Mouse (Mus musculus): ENCODE measurements around the gene Gm10181. TPM values are rescaled to one million over a fixed set of nuclear protein-coding genes. Genes with fewer than 3 reads are reported as not detected.

The Gm10181 gene
- polyA plus RNA-seq (2014; fragmentation: Nextera tagmentation; extraction: Ambion mirVana), result not detected in 2 replicates

DNA sequence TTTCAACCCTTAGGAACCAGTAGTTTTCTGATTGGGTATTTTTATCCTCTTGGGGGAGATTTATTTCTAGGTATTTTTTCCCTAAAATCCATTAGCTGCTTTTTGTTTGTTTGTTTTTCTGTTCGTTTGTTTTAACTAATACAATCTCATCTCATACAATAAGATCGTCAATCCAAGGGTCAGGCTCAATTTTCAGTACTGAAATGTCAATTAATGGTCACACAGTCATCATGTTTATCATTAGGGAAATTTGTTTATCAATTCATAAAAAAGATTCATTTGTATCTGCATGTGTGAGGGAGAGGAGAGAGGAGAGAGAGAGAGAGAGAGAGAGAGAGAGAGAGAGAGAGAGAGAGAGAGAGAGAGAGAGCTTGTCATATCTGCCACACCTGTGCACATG lies at the start of gene Gm10181:
TSS of gene Gm10181 (plus strand) at position 301 of the 400 bp plus-strand sequence.
- no peak within 1 kb of the TSS for H3K9ac ChIP-seq (ENCODE audit: low read depth, low read length)
- WGBS, result 67% methylated on average over 2 of the region's 2 CpGs

GRCm38 (mm10) chr9:25041665-25042064 lies 47.6 kb upstream of the Gm10181 start:
- H3K27me3 ChIP-seq (replicated peaks; ENCODE audit: control insufficient read depth, insufficient read depth, low read length), result no peaks in the 10 kb centered on the region
- no peaks in the 10 kb centered on the region for H3K9me3 ChIP-seq (ENCODE audit: control insufficient read depth, low read length)
- no peak overlapping the region for H3K4me3 ChIP-seq (ENCODE audit: low read depth, low read length)
- H3K4me1 ChIP-seq (replicated peaks; ENCODE audit: control insufficient read depth, insufficient read depth, low read length), result no peaks in the 10 kb centered on the region
- no peak for DNase-seq (ENCODE audit: low spot score)
- H3K4me2 ChIP-seq, result no peak overlapping the region
- no peak overlapping the region for H3K9ac ChIP-seq (ENCODE audit: low read depth, low read length)
- WGBS, result 26% methylated on average over 6 of the region's 6 CpGs
- no peaks in the 10 kb centered on the region for H3K36me3 ChIP-seq (ENCODE audit: control insufficient read depth, insufficient read depth, low read length)
- no peak for ATAC-seq (replicated peaks; ENCODE audit: low FRiP score)
- no peak overlapping the region for H3K27ac ChIP-seq (ENCODE audit: low read depth, low read length)

More for the DNA sequence above, at the start of gene Gm10181:
- DNase-seq (ENCODE audit: low spot score), result no peak
- Histone ChIP-seq H3K9me3 (ENCODE audit: control insufficient read depth, low read length) (no peaks in the 10 kb centered on the region), H3K4me2 (no peak within 1 kb of the TSS), H3K36me3 (ENCODE audit: control insufficient read depth, insufficient read depth, low read length) (no peaks in the 10 kb centered on the region), H3K4me3 (ENCODE audit: low read depth, low read length) (no peak within 1 kb of the TSS), H3K4me1 (replicated peaks; ENCODE audit: control insufficient read depth, insufficient read depth, low read length) (no peaks in the 10 kb centered on the region), H3K27me3 (replicated peaks; ENCODE audit: control insufficient read depth, insufficient read depth, low read length) (no peaks in the 10 kb centered on the region), H3K27ac (ENCODE audit: low read depth, low read length) (no peak within 1 kb of the TSS)
- ATAC-seq (replicated peaks; ENCODE audit: low FRiP score), result no peak

DNA sequence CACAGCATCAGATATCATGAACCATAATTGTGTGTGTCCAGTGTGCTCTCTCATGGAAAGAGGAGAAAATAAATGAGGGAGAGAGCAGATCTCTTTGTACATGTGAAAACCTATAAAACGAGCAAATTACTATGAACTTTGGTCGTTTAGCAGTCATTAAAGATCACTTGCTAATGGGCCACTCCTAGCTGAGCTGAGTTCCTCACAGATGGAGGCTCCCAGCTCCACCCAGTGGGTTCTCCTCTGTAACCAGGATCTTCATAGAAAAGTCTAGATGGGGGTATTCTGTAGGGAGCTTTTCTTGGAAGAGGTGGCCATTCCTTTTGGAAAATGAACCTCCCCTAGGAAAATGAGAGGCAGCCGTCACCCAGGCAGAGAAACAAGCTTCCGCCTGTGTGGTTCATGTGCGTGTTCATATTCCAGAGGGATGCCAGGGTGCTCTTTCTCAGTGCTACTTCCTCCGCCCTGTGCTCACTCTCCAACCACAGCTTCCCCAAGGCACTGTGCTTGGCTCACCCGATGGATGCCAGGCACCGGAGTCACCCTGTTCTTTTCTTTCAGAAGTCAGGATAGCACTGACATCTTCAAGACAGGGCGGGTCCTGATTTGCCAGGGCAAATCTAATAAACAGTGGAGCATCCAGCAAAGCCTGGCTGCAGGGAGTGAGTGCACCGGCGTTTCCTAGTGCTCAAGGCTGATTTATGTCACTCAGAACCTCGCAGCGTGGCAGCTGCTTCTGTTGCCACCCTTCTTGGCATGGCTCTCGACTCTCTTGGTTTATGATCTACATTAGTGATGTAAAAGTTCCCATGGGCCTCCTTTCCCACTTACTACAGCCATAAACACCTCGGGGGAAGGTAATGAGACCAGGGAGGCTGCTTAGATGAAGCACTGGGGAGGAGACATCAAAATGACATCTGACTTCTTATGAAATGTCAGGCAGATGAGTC lies 46.8 kb upstream of the Gm10181 start:
- no peaks in the 10 kb centered on the region for H3K4me1 ChIP-seq (replicated peaks; ENCODE audit: control insufficient read depth, insufficient read depth, low read length)
- DNase-seq (ENCODE audit: low spot score), result no peak
- no peak overlapping the region for H3K27ac ChIP-seq (ENCODE audit: low read depth, low read length)
- no peaks in the 10 kb centered on the region for H3K9me3 ChIP-seq (ENCODE audit: control insufficient read depth, low read length)
- no peaks in the 10 kb centered on the region for H3K27me3 ChIP-seq (replicated peaks; ENCODE audit: control insufficient read depth, insufficient read depth, low read length)
- 69% methylated on average over 15 of the region's 15 CpGs for WGBS
- no peak for ATAC-seq (replicated peaks; ENCODE audit: low FRiP score)
- H3K9ac ChIP-seq (ENCODE audit: low read depth, low read length), result no peak overlapping the region
- no peak overlapping the region for H3K4me2 ChIP-seq
- H3K36me3 ChIP-seq (ENCODE audit: control insufficient read depth, insufficient read depth, low read length), result no peaks in the 10 kb centered on the region
- no peak overlapping the region for H3K4me3 ChIP-seq (ENCODE audit: low read depth, low read length)

- Histone ChIP-seq H3K9ac (ENCODE audit: low read depth, low read length) (no peak overlapping the region), H3K4me1 (replicated peaks; ENCODE audit: control insufficient read depth, insufficient read depth, low read length) (no peaks in the 10 kb centered on the region), H3K4me2 (no peak overlapping the region), H3K36me3 (ENCODE audit: control insufficient read depth, insufficient read depth, low read length) (no peaks in the 10 kb centered on the region), H3K9me3 (ENCODE audit: control insufficient read depth, low read length) (no peaks in the 10 kb centered on the region), H3K4me3 (ENCODE audit: low read depth, low read length) (no peak overlapping the region), H3K27me3 (replicated peaks; ENCODE audit: control insufficient read depth, insufficient read depth, low read length) (no peaks in the 10 kb centered on the region), H3K27ac (ENCODE audit: low read depth, low read length) (no peak overlapping the region)
- ATAC-seq (replicated peaks; ENCODE audit: low FRiP score) (no peak), DNase-seq (ENCODE audit: low spot score) (no peak)
- 79% methylated on average over 3 of the region's 3 CpGs for WGBS
Observed at GRCm38 (mm10) chr9:25044325-25044724, 44.9 kb upstream of the Gm10181 start.

- no peak overlapping the region for H3K27ac ChIP-seq (ENCODE audit: low read depth, low read length)
- H3K9me3 ChIP-seq (ENCODE audit: control insufficient read depth, low read length), result no peaks in the 10 kb centered on the region
- 0 out of 2 replicates have a peak overlapping the region, but pooled peaks have one; percentile 6 for H3K4me3 ChIP-seq (ENCODE audit: low read depth, low read length)
- peak; percentile 36; the same call in 1 of the 2 replicates for ATAC-seq (replicated peaks; ENCODE audit: low FRiP score)
- peak overlapping the region; percentile 42 for H3K4me2 ChIP-seq
- H3K27me3 ChIP-seq (replicated peaks; ENCODE audit: control insufficient read depth, insufficient read depth, low read length), result no peaks in the 10 kb centered on the region
- no peaks in the 10 kb centered on the region for H3K36me3 ChIP-seq (ENCODE audit: control insufficient read depth, insufficient read depth, low read length)
- H3K4me1 ChIP-seq (replicated peaks; ENCODE audit: control insufficient read depth, insufficient read depth, low read length), result no peaks in the 10 kb centered on the region
- DNase-seq (ENCODE audit: low spot score), result no peak
- 0 out of 2 replicates have a peak overlapping the region, but pooled peaks have one; percentile 6 for H3K9ac ChIP-seq (ENCODE audit: low read depth, low read length)
- 28% methylated on average over 2 of the region's 2 CpGs for WGBS
Observed at GRCm38 (mm10) chr9:25048289-25048688, 40.9 kb upstream of the Gm10181 start.

- Histone ChIP-seq H3K4me3 (ENCODE audit: low read depth, low read length) (no peak overlapping the region), H3K4me2 (no peak overlapping the region), H3K27ac (ENCODE audit: low read depth, low read length) (no peak overlapping the region), H3K9me3 (ENCODE audit: control insufficient read depth, low read length) (no peaks in the 10 kb centered on the region), H3K27me3 (replicated peaks; ENCODE audit: control insufficient read depth, insufficient read depth, low read length) (no peaks in the 10 kb centered on the region), H3K36me3 (ENCODE audit: control insufficient read depth, insufficient read depth, low read length) (no peaks in the 10 kb centered on the region), H3K4me1 (replicated peaks; ENCODE audit: control insufficient read depth, insufficient read depth, low read length) (no peaks in the 10 kb centered on the region), H3K9ac (ENCODE audit: low read depth, low read length) (no peak overlapping the region)
- ATAC-seq (replicated peaks; ENCODE audit: low FRiP score) (no peak), DNase-seq (ENCODE audit: low spot score) (no peak)
- WGBS, result 68% methylated on average over 2 of the region's 2 CpGs
Observed at GRCm38 (mm10) chr9:25048940-25049339, 40.3 kb upstream of the Gm10181 start.

- Histone ChIP-seq H3K27me3 (replicated peaks; ENCODE audit: control insufficient read depth, insufficient read depth, low read length) (no peaks in the 10 kb centered on the region), H3K27ac (ENCODE audit: low read depth, low read length) (no peak overlapping the region), H3K9me3 (ENCODE audit: control insufficient read depth, low read length) (no peaks in the 10 kb centered on the region), H3K36me3 (ENCODE audit: control insufficient read depth, insufficient read depth, low read length) (no peaks in the 10 kb centered on the region), H3K4me3 (ENCODE audit: low read depth, low read length) (no peak overlapping the region), H3K4me2 (no peak overlapping the region), H3K9ac (ENCODE audit: low read depth, low read length) (no peak overlapping the region), H3K4me1 (replicated peaks; ENCODE audit: control insufficient read depth, insufficient read depth, low read length) (no peaks in the 10 kb centered on the region)
- 58% methylated on average over 4 of the region's 4 CpGs for WGBS
- ATAC-seq (replicated peaks; ENCODE audit: low FRiP score), result no peak
- DNase-seq (ENCODE audit: low spot score), result no peak
Observed at GRCm38 (mm10) chr9:25051901-25052300, 37.3 kb upstream of the Gm10181 start.

GRCm38 (mm10) chr9:25055650-25056376 lies 33.4 kb upstream of the Gm10181 start:
- Histone ChIP-seq H3K4me2 (no peak overlapping the region), H3K27ac (ENCODE audit: low read depth, low read length) (no peak overlapping the region), H3K27me3 (replicated peaks; ENCODE audit: control insufficient read depth, insufficient read depth, low read length) (no peaks in the 10 kb centered on the region), H3K9ac (ENCODE audit: low read depth, low read length) (no peak overlapping the region), H3K4me1 (replicated peaks; ENCODE audit: control insufficient read depth, insufficient read depth, low read length) (no peaks in the 10 kb centered on the region), H3K9me3 (ENCODE audit: control insufficient read depth, low read length) (no peaks in the 10 kb centered on the region), H3K36me3 (ENCODE audit: control insufficient read depth, insufficient read depth, low read length) (no peaks in the 10 kb centered on the region), H3K4me3 (ENCODE audit: low read depth, low read length) (no peak overlapping the region)
- DNase-seq (ENCODE audit: low spot score) (no peak), ATAC-seq (replicated peaks; ENCODE audit: low FRiP score) (no peak)

All from liver, embryonic 11.5 days (tissue).